Mouse (Mus musculus) frontal cortex, postnatal 25 days (tissue): ENCODE results near the gene Zdhhc9.
A peak's percentile ranks its signal among the peaks of the same experiment; 100 is the strongest.
"Not testable (repeated sequence)": the region's sequence is repeated elsewhere in the genome, so short reads cannot be mapped to it uniquely, and the experiment has no call there.

Experiments
- DNase-seq, 2 experiments: peaks; one replicate each; pipeline ENCODE4 v3.0.0; 2022; ENCODE audit warnings: low spot score in 2 of 2

Zdhhc9 gene

GRCm38 (mm10) chrX:48208519-48209185 lies at the start of gene Zdhhc9:
TSS of gene Zdhhc9 (minus strand) at chrX:48208878.
- DNase-seq, result peak; percentile 76 to 84

- DNase-seq, result no peak
Measured at GRCm38 (mm10) chrX:48257011-48257410, 48.3 kb upstream of the Zdhhc9 start.

GRCm38 (mm10) chrX:48256468-48257007 lies 47.9 kb upstream of the Zdhhc9 start, which contains the start of gene Utp14a:
TSS of gene Utp14a (plus strand) at chrX:48256862.
- DNase-seq, result peak; percentile 70 to 90

GRCm38 (mm10) chrX:48255830-48256428 lies 47.3 kb upstream of the Zdhhc9 start:
- no peak for DNase-seq

- no peak for DNase-seq
Measured at GRCm38 (mm10) chrX:48234417-48234816, 25.7 kb upstream of the Zdhhc9 start.

GRCm38 (mm10) chrX:48226225-48226624 lies 17.5 kb upstream of the Zdhhc9 start:
- DNase-seq, result no peak

GRCm38 (mm10) chrX:48222706-48223105 lies 14.0 kb upstream of the Zdhhc9 start:
- DNase-seq, result no peak

- no peak for DNase-seq
Measured at GRCm38 (mm10) chrX:48219468-48219867, 10.8 kb upstream of the Zdhhc9 start.

GRCm38 (mm10) chrX:48209746-48210145 lies 1.1 kb upstream of the Zdhhc9 start:
- DNase-seq, result not testable (repeated sequence)

- DNase-seq, result no peak
Measured at GRCm38 (mm10) chrX:48207761-48208487, 754 bp downstream of the Zdhhc9 start.

- no peak for DNase-seq
Measured at GRCm38 (mm10) chrX:48204469-48204868, 4.2 kb downstream of the Zdhhc9 start.

GRCm38 (mm10) chrX:48203763-48204162 lies 4.9 kb downstream of the Zdhhc9 start:
- no peak for DNase-seq

- DNase-seq, result no peak
Measured at GRCm38 (mm10) chrX:48202995-48203394, 5.7 kb downstream of the Zdhhc9 start.

- DNase-seq, result no peak
Measured at GRCm38 (mm10) chrX:48202436-48202835, 6.2 kb downstream of the Zdhhc9 start.

- no peak for DNase-seq
Measured at GRCm38 (mm10) chrX:48201973-48202372, 6.7 kb downstream of the Zdhhc9 start.

GRCm38 (mm10) chrX:48200699-48201098 lies 8.0 kb downstream of the Zdhhc9 start:
- DNase-seq, result no peak

GRCm38 (mm10) chrX:48199026-48199425 lies 9.7 kb downstream of the Zdhhc9 start:
- DNase-seq, result no peak

GRCm38 (mm10) chrX:48197856-48198255 lies 10.8 kb downstream of the Zdhhc9 start:
- no peak for DNase-seq

GRCm38 (mm10) chrX:48193235-48194152 lies 15.2 kb downstream of the Zdhhc9 start:
- DNase-seq, result no peak

GRCm38 (mm10) chrX:48191261-48191660 lies 17.4 kb downstream of the Zdhhc9 start:
- no peak for DNase-seq

- DNase-seq, result no peak
Measured at GRCm38 (mm10) chrX:48184703-48185102, 24.0 kb downstream of the Zdhhc9 start.
